Mouse (Mus musculus): ENCODE data around the gene Hist1h2bm. TPM values are rescaled to one million over a fixed set of nuclear protein-coding genes. Genes with fewer than 3 reads are reported as not detected.
"Not testable (repeated sequence)": the region's sequence is repeated elsewhere in the genome, so short reads cannot be mapped to it uniquely, and the experiment has no call there.

Hist1h2bm gene
- total RNA-seq (2014; rRNA removed) (201 and 468 TPM in 2 replicates), polyA plus RNA-seq (2015; fragmentation: Nextera tagmentation; extraction: Ambion mirVana) (0.39 and 0.51 TPM in 2 replicates)

GRCm38 (mm10) chr13:21721757-21722372 lies at the start of gene Hist1h2bm:
TSS of gene Hist1h2bm (plus strand) at chr13:21722044.
- H3K36me3 ChIP-seq (ENCODE audit: insufficient read depth, low read length); H3K9me3 ChIP-seq (ENCODE audit: low read length); H3K27ac ChIP-seq (ENCODE audit: low read depth, low read length); H3K4me1 ChIP-seq (ENCODE audit: insufficient read depth, low read length); H3K9ac ChIP-seq (replicated peaks; ENCODE audit: low read length, poor library complexity, severe bottlenecking); H3K27me3 ChIP-seq (ENCODE audit: insufficient read depth, low read length): not testable (repeated sequence)
- WGBS = under 1% methylated on average over 37 of the region's 37 CpGs
- Histone ChIP-seq H3K4me3 (ENCODE audit: low read depth, low read length) (peak within 1 kb of the TSS; percentile 39), H3K4me2 (ENCODE audit: low read depth, low read length, poor library complexity, severe bottlenecking) (peak within 1 kb of the TSS; percentile 57)
- ATAC-seq (ENCODE audit: low FRiP score) (peak; percentile 96), DNase-seq (ENCODE audit: low spot score) (peak; percentile 96)

GRCm38 (mm10) chr13:21677305-21677704 lies 44.5 kb upstream of the Hist1h2bm start, which contains the start of gene Olfr1360:
TSS of gene Olfr1360 (minus strand) at chr13:21677405.
- DNase-seq (ENCODE audit: low spot score) (no peak), ATAC-seq (ENCODE audit: low FRiP score) (no peak)
- Histone ChIP-seq H3K9ac (replicated peaks; ENCODE audit: low read length, poor library complexity, severe bottlenecking) (no peak within 1 kb of the TSS), H3K27ac (ENCODE audit: low read depth, low read length) (no peak within 1 kb of the TSS), H3K27me3 (ENCODE audit: insufficient read depth, low read length) (no peaks in the 10 kb centered on the region), H3K4me2 (ENCODE audit: low read depth, low read length, poor library complexity, severe bottlenecking) (no peak within 1 kb of the TSS), H3K9me3 (ENCODE audit: low read length) (no peaks in the 10 kb centered on the region), H3K4me1 (ENCODE audit: insufficient read depth, low read length) (no peaks in the 10 kb centered on the region), H3K4me3 (ENCODE audit: low read depth, low read length) (no peak within 1 kb of the TSS), H3K36me3 (ENCODE audit: insufficient read depth, low read length) (no peaks in the 10 kb centered on the region)
- 85% methylated on average over 2 of the region's 2 CpGs for WGBS
- TF ChIP-seq CTCF (IDR thresholded peaks at IDR 0.05) = no peak

- no peak for ATAC-seq (ENCODE audit: low FRiP score)
- Histone ChIP-seq H3K4me1 (ENCODE audit: insufficient read depth, low read length) (no peaks in the 10 kb centered on the region), H3K4me3 (ENCODE audit: low read depth, low read length) (no peak within 1 kb of the TSS), H3K9ac (replicated peaks; ENCODE audit: low read length, poor library complexity, severe bottlenecking) (no peak within 1 kb of the TSS), H3K36me3 (ENCODE audit: insufficient read depth, low read length) (no peaks in the 10 kb centered on the region), H3K4me2 (ENCODE audit: low read depth, low read length, poor library complexity, severe bottlenecking) (no peak within 1 kb of the TSS), H3K9me3 (ENCODE audit: low read length) (no peaks in the 10 kb centered on the region), H3K27me3 (ENCODE audit: insufficient read depth, low read length) (no peaks in the 10 kb centered on the region), H3K27ac (ENCODE audit: low read depth, low read length) (no peak within 1 kb of the TSS)
- DNase-seq (ENCODE audit: low spot score) = no peak
- TF ChIP-seq CTCF (IDR thresholded peaks at IDR 0.05) = no peak
These were observed 24.0 kb upstream of the Hist1h2bm start, which contains the start of gene Olfr1359 for GRCm38 (mm10) chr13:21697811-21698210. TSS of gene Olfr1359 (plus strand) at chr13:21698111.

- WGBS = 71% methylated on average over 4 of the region's 4 CpGs
- Histone ChIP-seq H3K4me1 (ENCODE audit: insufficient read depth, low read length) (no peaks in the 10 kb centered on the region), H3K27ac (ENCODE audit: low read depth, low read length) (no peak overlapping the region), H3K4me2 (ENCODE audit: low read depth, low read length, poor library complexity, severe bottlenecking) (no peak overlapping the region), H3K9ac (replicated peaks; ENCODE audit: low read length, poor library complexity, severe bottlenecking) (no peak overlapping the region), H3K27me3 (ENCODE audit: insufficient read depth, low read length) (no peaks in the 10 kb centered on the region), H3K36me3 (ENCODE audit: insufficient read depth, low read length) (no peaks in the 10 kb centered on the region), H3K9me3 (ENCODE audit: low read length) (no peaks in the 10 kb centered on the region), H3K4me3 (ENCODE audit: low read depth, low read length) (no peak overlapping the region)
- ATAC-seq (ENCODE audit: low FRiP score) (no peak), DNase-seq (ENCODE audit: low spot score) (no peak)
- no peak for TF ChIP-seq CTCF (IDR thresholded peaks at IDR 0.05)
These were observed 15.2 kb upstream of the Hist1h2bm start for GRCm38 (mm10) chr13:21706669-21707068.

GRCm38 (mm10) chr13:21710031-21710711 lies 11.7 kb upstream of the Hist1h2bm start:
- under 1% methylated on average over 32 of the region's 32 CpGs for WGBS

More at GRCm38 (mm10) chr13:21710031-21710711, 11.7 kb upstream of the Hist1h2bm start:
- Histone ChIP-seq H3K27ac (ENCODE audit: low read depth, low read length) (peak overlapping the region; percentile 78), H3K27me3 (ENCODE audit: insufficient read depth, low read length) (no peaks in the 10 kb centered on the region), H3K4me3 (ENCODE audit: low read depth, low read length) (peak overlapping the region; percentile 72), H3K9ac (replicated peaks; ENCODE audit: low read length, poor library complexity, severe bottlenecking) (peak overlapping the region; percentile 52), H3K4me2 (ENCODE audit: low read depth, low read length, poor library complexity, severe bottlenecking) (peak overlapping the region; percentile 61), H3K9me3 (ENCODE audit: low read length) (no peaks in the 10 kb centered on the region), H3K36me3 (ENCODE audit: insufficient read depth, low read length) (no peaks in the 10 kb centered on the region), H3K4me1 (ENCODE audit: insufficient read depth, low read length) (no peaks in the 10 kb centered on the region; the same call in 1 of the 2 replicates)
- peak; percentile 92 for TF ChIP-seq CTCF (IDR thresholded peaks at IDR 0.05)
- DNase-seq (ENCODE audit: low spot score) = peak; percentile 91
- peak; percentile 89 for ATAC-seq (ENCODE audit: low FRiP score)

Data from midbrain, postnatal 0 days (tissue).